Mouse (Mus musculus) liver, postnatal 0 days (tissue): ENCODE data around the gene Olfr434. TPM values are rescaled to one million over a fixed set of nuclear protein-coding genes. Genes with fewer than 3 reads are reported as not detected.
"Not testable (repeated sequence)": the region's sequence is repeated elsewhere in the genome, so short reads cannot be mapped to it uniquely, and the experiment has no call there.

Experiments used
- ATAC-seq: fragments of 200-750 bp; cut with Nextera tagmentation; 2 replicates; pipeline ENCODE4 v1.8.0; 2017; ENCODE audit warnings: mild to moderate bottlenecking, moderate library complexity
- DNase-seq: peaks from one replicate; pipeline ENCODE4 v3.0.0-alpha.2; 2016
- H3K27ac ChIP-seq: fragments of 300-500 bp; sonication (generic); 2 replicates; pipeline ENCODE4 v1.5.1; 2014; ENCODE audit warnings: antibody characterized with exemption, moderate library complexity, mild to moderate bottlenecking, low read depth
- H3K27me3 ChIP-seq: fragments of 300-500 bp; sonication (generic); 2 replicates; pipeline ENCODE4 v1.6.1; 2014; ENCODE audit warnings: low read length, control low read depth, mixed read lengths; ENCODE audit not compliant: insufficient read depth
- H3K36me3 ChIP-seq: fragments of 300-500 bp; sonication (generic); replicated peaks from 2 replicates; pipeline ENCODE4 v1.6.1; 2014; ENCODE audit warnings: mild to moderate bottlenecking, control low read depth, low read length, moderate library complexity, mixed read lengths; ENCODE audit not compliant: insufficient read depth
- H3K4me1 ChIP-seq: fragments of 300-500 bp; sonication (generic); 2 replicates; pipeline ENCODE4 v1.6.1; 2014; ENCODE audit warnings: antibody characterized with exemption, mild to moderate bottlenecking, control low read depth; ENCODE audit not compliant: insufficient read depth
- H3K4me2 ChIP-seq: fragments of 300-500 bp; sonication (generic); 2 replicates; pipeline ENCODE4 v1.6.1; 2014; ENCODE audit warnings: low read depth, mild to moderate bottlenecking, low read length, moderate library complexity, mixed read lengths
- H3K4me3 ChIP-seq: fragments of 300-500 bp; sonication (generic); 2 replicates; pipeline ENCODE4 v1.5.1; 2014; ENCODE audit warnings: low read depth, low read length
- H3K9ac ChIP-seq: fragments of 300-500 bp; sonication (generic); replicated peaks from 2 replicates; pipeline ENCODE4 v1.6.1; 2014; ENCODE audit warnings: mild to moderate bottlenecking, moderate library complexity
- H3K9me3 ChIP-seq: fragments of 300-500 bp; sonication (generic); 2 replicates; pipeline ENCODE4 v1.6.1; 2016; ENCODE audit warnings: mild to moderate bottlenecking, control low read depth, low read length, mixed read lengths
- CTCF ChIP-seq: sonication (generic); IDR thresholded peaks from 2 replicates; pipeline ENCODE4 v1.5.1; 2016; ENCODE audit warnings: antibody characterized with exemption, low read depth
- EP300 ChIP-seq: IDR thresholded peaks from 2 replicates; pipeline ENCODE4 v1.6.1; 2016; ENCODE audit warnings: antibody characterized with exemption, low read depth, mild to moderate bottlenecking
- WGBS: fragments of 180-500 bp; shearing (Covaris S2); extraction: QIAGEN DNeasy Blood & Tissue Kit; methylation state at CpG from one replicate; pipeline ENCODE4 v1.1.7; 2014; ENCODE audit not compliant: insufficient replicate concordance; 5-methylcytosine and 5-hydroxymethylcytosine counted together
- polyA plus RNA-seq: library from polyadenylated mRNA; unstranded; fragments of >200 nt; fragmentation: Nextera tagmentation; extraction: Ambion mirVana; gene quantifications from 2 replicates; pipeline ENCODE4 v1.2.1, GENCODE M21; 2015

Olfr434 gene
- polyA plus RNA-seq: not detected in 2 replicates

DNA sequence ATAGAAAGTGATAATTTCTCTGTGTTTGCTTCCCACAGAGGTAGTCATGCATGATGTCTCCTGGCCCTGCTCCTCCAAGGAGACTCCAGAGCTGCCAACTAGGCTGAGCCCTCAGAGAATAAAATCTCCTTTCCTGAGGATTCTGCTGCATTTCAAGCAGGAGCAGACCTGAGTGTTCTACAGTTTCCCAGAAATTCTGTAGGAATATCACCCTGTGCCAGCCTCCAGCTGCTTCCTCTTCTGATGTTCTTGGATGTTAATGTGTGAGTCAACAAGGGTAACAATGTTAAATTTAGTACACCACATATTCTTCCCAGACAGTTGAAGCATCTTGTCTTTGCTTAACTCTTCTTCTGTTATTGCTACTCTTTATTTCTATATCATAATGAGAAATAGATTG, at the start of gene Olfr434:
Gene Olfr434, plus strand, starts transcription at position 149 of the 400 bp plus-strand sequence.
- H3K4me3 ChIP-seq, ATAC-seq, H3K4me1 ChIP-seq, DNase-seq, H3K27ac ChIP-seq, H3K27me3 ChIP-seq, H3K36me3 ChIP-seq, H3K4me2 ChIP-seq, H3K9ac ChIP-seq, H3K9me3 ChIP-seq: not testable (repeated sequence)

DNA sequence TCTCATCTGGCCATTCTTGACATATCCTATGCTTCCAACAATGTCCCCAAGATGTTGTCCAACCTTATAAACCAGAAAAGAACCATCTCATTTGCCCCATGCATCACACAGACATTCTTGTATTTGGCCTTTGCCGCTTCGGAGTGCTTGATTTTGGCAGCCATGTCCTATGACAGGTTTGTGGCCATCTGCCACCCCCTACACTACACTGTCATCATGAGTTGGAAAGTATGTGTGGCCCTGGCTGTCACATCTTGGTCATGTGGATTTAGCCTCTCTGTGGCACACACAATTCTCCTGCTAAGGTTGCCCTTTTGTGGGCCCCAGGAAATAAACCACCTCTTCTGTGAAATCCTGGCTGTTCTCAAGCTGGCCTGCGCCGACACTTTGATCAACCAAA, 45.6 kb upstream of the Olfr434 start:
- no peaks in the 10 kb centered on the region for H3K36me3 ChIP-seq
- ATAC-seq (no peak), DNase-seq (no peak)
- H3K27ac ChIP-seq: no peak overlapping the region
- H3K9ac ChIP-seq: no peak overlapping the region
- no peak overlapping the region for H3K4me3 ChIP-seq
- no peaks in the 10 kb centered on the region for H3K27me3 ChIP-seq
- 87% methylated on average over 4 of the region's 4 CpGs for WGBS
- TF ChIP-seq CTCF (no peak), EP300 (no peak)
- H3K9me3 ChIP-seq: no peaks in the 10 kb centered on the region
- no peaks in the 10 kb centered on the region for H3K4me1 ChIP-seq
- H3K4me2 ChIP-seq: no peak overlapping the region

DNA sequence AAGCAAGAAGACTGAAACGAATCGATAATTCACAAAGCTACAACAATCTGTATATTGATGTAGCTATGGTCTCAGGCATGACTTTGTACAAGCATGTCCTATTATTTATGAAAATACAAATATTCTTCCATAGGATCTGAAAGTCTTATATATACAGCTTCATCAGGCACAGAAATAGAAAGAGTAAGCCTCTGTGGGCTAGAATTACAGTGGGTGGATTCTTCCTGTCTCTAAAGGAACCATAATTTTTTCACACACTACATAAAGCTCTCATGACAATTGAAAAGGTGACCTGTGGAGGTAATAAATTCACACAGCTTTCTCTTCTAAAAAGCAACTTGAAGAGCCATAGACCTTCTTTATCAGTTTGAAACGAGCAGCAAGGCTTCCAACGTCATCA, 41.0 kb upstream of the Olfr434 start, which contains the start of gene Olfr13:
Gene Olfr13, plus strand, starts transcription at position 301 of the 400 bp plus-strand sequence.
- Histone ChIP-seq H3K4me3 (no peak within 1 kb of the TSS), H3K4me1 (no peaks in the 10 kb centered on the region), H3K27ac (no peak within 1 kb of the TSS), H3K4me2 (no peak within 1 kb of the TSS), H3K27me3 (no peaks in the 10 kb centered on the region), H3K36me3 (no peaks in the 10 kb centered on the region), H3K9me3 (no peaks in the 10 kb centered on the region), H3K9ac (no peak within 1 kb of the TSS)
- ATAC-seq (no peak), DNase-seq (no peak)
- TF ChIP-seq CTCF (no peak), EP300 (no peak)
- 60% methylated on average over 4 of the region's 4 CpGs for WGBS

- Histone ChIP-seq H3K36me3 (no peaks in the 10 kb centered on the region), H3K9ac (no peak overlapping the region), H3K27me3 (no peaks in the 10 kb centered on the region), H3K4me2 (no peak overlapping the region), H3K4me3 (no peak overlapping the region), H3K9me3 (no peaks in the 10 kb centered on the region), H3K4me1 (no peaks in the 10 kb centered on the region), H3K27ac (no peak overlapping the region)
- no peak for DNase-seq
- WGBS: 57% methylated on average over 1 of the region's 1 CpGs
- ATAC-seq: no peak
- TF ChIP-seq CTCF: no peak
- no peak for TF ChIP-seq EP300
These were observed 34.7 kb upstream of the Olfr434 start for GRCm38 (mm10) chr6:43178129-43178528.

DNA sequence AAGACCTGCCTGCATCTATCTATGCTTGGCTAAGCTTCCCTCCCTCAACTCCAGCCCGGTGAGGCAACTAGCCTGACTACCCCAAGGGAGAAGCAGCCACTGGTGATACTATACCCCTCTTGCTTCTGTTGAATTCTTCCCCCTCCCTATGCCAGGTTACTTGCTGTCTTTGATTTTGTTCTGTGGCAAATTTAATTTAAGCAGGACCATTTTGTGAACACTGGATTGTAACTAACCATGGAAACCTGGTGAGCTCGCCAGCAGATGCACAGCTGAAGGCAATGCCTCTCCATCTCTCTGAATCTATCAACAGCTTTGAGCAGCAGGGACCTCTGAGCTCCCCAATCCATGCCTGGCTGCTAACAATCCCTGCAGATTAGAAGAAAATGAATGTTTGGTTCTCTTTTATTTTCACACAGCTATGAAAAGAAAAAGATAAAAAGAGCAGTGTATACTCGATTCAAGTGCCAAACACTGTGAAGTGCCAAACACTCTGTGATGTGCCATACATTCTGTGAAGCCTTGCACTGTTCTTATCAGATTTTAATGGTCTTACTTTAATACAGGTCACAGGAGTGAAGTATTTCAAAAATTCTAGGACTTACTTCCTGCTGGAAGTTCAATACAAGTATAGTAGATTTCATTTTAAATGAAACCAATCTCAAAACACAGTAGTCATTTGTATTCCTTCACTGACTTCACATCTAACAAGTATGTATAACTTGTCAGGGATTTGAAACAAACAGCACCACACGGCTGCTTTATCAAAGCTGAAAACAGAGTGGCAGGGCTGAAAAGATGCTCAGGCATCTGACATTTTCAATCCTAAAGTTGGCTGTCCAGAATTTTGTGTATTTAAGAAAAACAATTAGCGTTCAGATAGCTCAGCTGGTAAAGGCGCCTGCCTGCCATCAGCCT, 34.0 kb upstream of the Olfr434 start:
- no peak overlapping the region for H3K27ac ChIP-seq
- H3K4me3 ChIP-seq: no peak overlapping the region
- H3K9me3 ChIP-seq: no peaks in the 10 kb centered on the region
- no peak overlapping the region for H3K4me2 ChIP-seq
- H3K27me3 ChIP-seq: no peaks in the 10 kb centered on the region
- no peak overlapping the region for H3K9ac ChIP-seq
- DNase-seq (no peak), ATAC-seq (no peak)
- no peak for TF ChIP-seq EP300
- TF ChIP-seq CTCF: no peak
- WGBS: 62% methylated on average over 6 of the region's 6 CpGs
- no peaks in the 10 kb centered on the region for H3K4me1 ChIP-seq
- no peaks in the 10 kb centered on the region for H3K36me3 ChIP-seq

- Histone ChIP-seq H3K27ac (no peak overlapping the region), H3K9me3 (no peaks in the 10 kb centered on the region), H3K4me3 (no peak overlapping the region), H3K4me1 (no peaks in the 10 kb centered on the region), H3K36me3 (no peaks in the 10 kb centered on the region), H3K4me2 (no peak overlapping the region), H3K27me3 (no peaks in the 10 kb centered on the region), H3K9ac (no peak overlapping the region)
- DNase-seq (no peak), ATAC-seq (no peak)
- 77% methylated on average over 3 of the region's 3 CpGs for WGBS
- TF ChIP-seq EP300 (no peak), CTCF (no peak)
These were observed 21.8 kb upstream of the Olfr434 start for GRCm38 (mm10) chr6:43190986-43191385.
